In the genomic region with DNA sequence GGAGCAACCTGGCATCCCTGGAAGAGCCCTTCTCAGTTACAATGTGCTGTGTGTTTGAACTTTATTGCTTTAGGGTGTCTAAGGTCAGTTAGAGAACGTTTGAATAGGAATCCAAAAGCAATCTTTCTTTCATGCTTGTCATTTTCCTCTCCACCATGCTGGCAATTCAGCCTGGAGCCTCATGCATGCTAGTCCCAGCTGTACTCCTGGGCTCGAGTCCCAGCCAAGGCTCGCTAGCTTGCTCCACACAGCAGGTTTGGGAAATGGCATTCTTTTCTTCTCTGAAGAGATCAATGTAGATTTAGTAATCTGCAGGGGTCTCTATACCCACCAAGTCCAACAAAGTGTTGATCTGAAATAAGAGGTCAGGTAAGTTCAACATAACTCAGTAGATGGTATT, we compare ENCODE assay signal across 11 mouse cellular contexts.
DNase-seq lines count a peak whose midpoint lies in the region.
"Had no signal": no experiment of that assay in that cellular context is flagged by ENCODE, and none has a peak within 500 bp of the region (broad histone marks: within the 10 kb centered on the region; RNA-seq: fewer than 3 reads in every experiment).

No protein-coding gene starts in this region.

- intact Hi-C loops in heart, postnatal 25 days (cut with DNase I), result no loop called here

- peak; percentile 18 to 42 for DNase-seq in heart, adult 18-20 months
- DNase-seq in heart, postnatal 25 days (ENCODE audit: low spot score), result no peak
- peak; percentile 7 for DNase-seq in lung, postnatal 14 days
- no peak for DNase-seq in lung, postnatal 25 days (ENCODE audit: low spot score)
- peak; percentile 10 to 40 for DNase-seq in layer of hippocampus, adult 18-20 months (ENCODE audit: low spot score in 2 of 2)
- peak; percentile 6 for DNase-seq in mesoderm, embryonic 11.5 days (ENCODE audit: low read depth, low spot score)
- no peak for DNase-seq in kidney, postnatal 4 days
- DNase-seq: adrenal gland, adult 8-10 months; cerebellum, adult 9-11 months; kidney, adult 9 months; thymus, adult 2 months had no signal

Comparison
In these comparisons a context has a peak if more than half of its experiments do, and no peak if none do; other contexts are left out.
1. DNase-seq: peak in heart, adult 18-20 months (2 of 2), lung, postnatal 14 days (single experiment), layer of hippocampus, adult 18-20 months (2 of 2) and mesoderm, embryonic 11.5 days (single experiment); none in heart, postnatal 25 days (single experiment), lung, postnatal 25 days (single experiment) and kidney, postnatal 4 days (0 of 2).